Mouse (Mus musculus) bone marrow, adult 2 months (tissue): ENCODE data around the gene Alg1.

Source experiments
- CTCF ChIP-seq: fragments of 200-500 bp; IDR thresholded peaks from 2 replicates; pipeline ENCODE4 v1.5.1; 2011; ENCODE audit warnings: low read length, control low read depth; ENCODE audit not compliant: control insufficient read depth, insufficient read depth
- POLR2A ChIP-seq: fragments of 200-500 bp; IDR thresholded peaks from 2 replicates; pipeline ENCODE4 v1.6.1; 2011; ENCODE audit warnings: low read depth, mild to moderate bottlenecking, control low read depth, low read length, borderline replicate concordance; ENCODE audit not compliant: control insufficient read depth

DNA sequence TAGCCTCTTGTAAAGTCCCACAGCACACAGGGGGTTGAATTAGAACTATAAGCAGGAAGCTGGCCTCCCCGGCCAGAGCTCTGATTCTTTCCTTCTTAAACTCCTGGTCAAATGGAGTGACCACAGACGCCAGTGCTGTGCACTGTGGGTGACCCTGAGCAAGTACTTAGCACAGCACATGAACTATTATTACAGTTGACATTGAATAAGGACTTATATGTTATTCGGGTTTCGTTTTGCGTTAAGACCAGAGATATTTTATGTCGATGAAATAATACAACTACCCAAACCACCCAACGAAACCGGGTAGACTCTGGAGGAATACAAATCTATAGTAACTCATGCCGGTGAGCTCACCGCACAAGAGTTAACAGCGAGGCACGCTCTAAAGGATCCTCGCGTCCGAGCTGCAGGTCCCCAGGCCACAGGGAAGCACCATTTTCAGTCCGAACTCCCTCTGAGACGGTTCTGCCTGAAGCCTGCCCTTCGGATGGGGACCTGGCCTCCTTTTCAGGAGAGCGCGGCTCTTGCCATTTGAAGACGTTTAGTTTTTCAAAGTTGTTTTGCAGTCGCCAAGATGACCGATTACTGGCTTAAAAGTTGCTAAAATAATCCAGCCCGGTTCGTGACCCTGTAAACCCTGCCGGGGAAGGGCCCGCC is 21.8 kb downstream of the Alg1 start:
- TF ChIP-seq CTCF: no peak
- no peak for TF ChIP-seq POLR2A
